Mouse (Mus musculus): ENCODE measurements at regions not wholly inside any gene's neighbourhood (a gene's known extent, or its start where the extent isn't known, plus 50 kb on each side); places are given as distances from the start of the nearest gene placed in this dataset.

GRCm38 (mm10) chr14:64511300-64511699 lies 407.2 kb downstream of the Prss52 start:
- WGBS: 88% methylated on average over 7 of the region's 7 CpGs
- Histone ChIP-seq H3K9ac (ENCODE audit: low read depth, low read length) (no peak overlapping the region), H3K27me3 (ENCODE audit: control insufficient read depth, insufficient read depth, low read depth, low read length) (no peaks in the 10 kb centered on the region), H3K27ac (ENCODE audit: low read length) (no peak overlapping the region), H3K36me3 (ENCODE audit: control insufficient read depth, insufficient read depth, low read length) (no peaks in the 10 kb centered on the region), H3K4me2 (ENCODE audit: low read length) (no peak overlapping the region), H3K4me1 (ENCODE audit: control insufficient read depth, insufficient read depth, low read length) (no peaks in the 10 kb centered on the region; the same call in 1 of the 2 replicates), H3K4me3 (ENCODE audit: low read depth, low read length) (no peak overlapping the region), H3K9me3 (replicated peaks; ENCODE audit: control insufficient read depth, low read length, poor library complexity, severe bottlenecking) (no peaks in the 10 kb centered on the region)
- ATAC-seq: no peak

GRCm38 (mm10) chr14:64512726-64513125 lies 408.6 kb downstream of the Prss52 start:
- WGBS: 64% methylated on average over 7 of the region's 7 CpGs
- no peaks in the 10 kb centered on the region; the same call in 1 of the 2 replicates for H3K4me1 ChIP-seq (ENCODE audit: control insufficient read depth, insufficient read depth, low read length)
- no peaks in the 10 kb centered on the region for H3K9me3 ChIP-seq (replicated peaks; ENCODE audit: control insufficient read depth, low read length, poor library complexity, severe bottlenecking)
- H3K36me3 ChIP-seq (ENCODE audit: control insufficient read depth, insufficient read depth, low read length): no peaks in the 10 kb centered on the region
- H3K4me3 ChIP-seq (ENCODE audit: low read depth, low read length): no peak overlapping the region
- peak overlapping the region; percentile 53 for H3K27ac ChIP-seq (ENCODE audit: low read length)
- H3K9ac ChIP-seq (ENCODE audit: low read depth, low read length): no peak overlapping the region
- H3K4me2 ChIP-seq (ENCODE audit: low read length): no peak overlapping the region
- H3K27me3 ChIP-seq (ENCODE audit: control insufficient read depth, insufficient read depth, low read depth, low read length): no peaks in the 10 kb centered on the region
- ATAC-seq: no peak

- Histone ChIP-seq H3K27ac (ENCODE audit: low read length) (no peak overlapping the region), H3K27me3 (ENCODE audit: control insufficient read depth, insufficient read depth, low read depth, low read length) (no peaks in the 10 kb centered on the region), H3K9me3 (replicated peaks; ENCODE audit: control insufficient read depth, low read length, poor library complexity, severe bottlenecking) (no peaks in the 10 kb centered on the region), H3K36me3 (ENCODE audit: control insufficient read depth, insufficient read depth, low read length) (no peaks in the 10 kb centered on the region), H3K9ac (ENCODE audit: low read depth, low read length) (no peak overlapping the region), H3K4me2 (ENCODE audit: low read length) (no peak overlapping the region), H3K4me3 (ENCODE audit: low read depth, low read length) (no peak overlapping the region), H3K4me1 (ENCODE audit: control insufficient read depth, insufficient read depth, low read length) (no peaks in the 10 kb centered on the region; the same call in 1 of the 2 replicates)
- 64% methylated on average over 7 of the region's 7 CpGs for WGBS
- no peak for ATAC-seq
Observed at GRCm38 (mm10) chr14:64517584-64518195, 413.6 kb downstream of the Prss52 start.

- WGBS: 32% methylated on average over 8 of the region's 8 CpGs
Observed at GRCm38 (mm10) chr14:64524641-64525040, 420.6 kb downstream of the Prss52 start.

GRCm38 (mm10) chr14:64525302-64526078 lies 421.4 kb downstream of the Prss52 start:
- Histone ChIP-seq H3K9ac (ENCODE audit: low read depth, low read length) (no peak overlapping the region), H3K4me1 (ENCODE audit: control insufficient read depth, insufficient read depth, low read length) (peaks cover 25% of the 10 kb centered on the region), H3K27ac (ENCODE audit: low read length) (peak overlapping the region; percentile 50)

More at GRCm38 (mm10) chr14:64524641-64525040, 420.6 kb downstream of the Prss52 start:
- Histone ChIP-seq H3K27me3 (ENCODE audit: control insufficient read depth, insufficient read depth, low read depth, low read length) (no peaks in the 10 kb centered on the region), H3K27ac (ENCODE audit: low read length) (no peak overlapping the region), H3K9me3 (replicated peaks; ENCODE audit: control insufficient read depth, low read length, poor library complexity, severe bottlenecking) (no peaks in the 10 kb centered on the region), H3K4me1 (ENCODE audit: control insufficient read depth, insufficient read depth, low read length) (peaks cover 25% of the 10 kb centered on the region), H3K9ac (ENCODE audit: low read depth, low read length) (no peak overlapping the region), H3K4me2 (ENCODE audit: low read length) (no peak overlapping the region), H3K4me3 (ENCODE audit: low read depth, low read length) (no peak overlapping the region), H3K36me3 (ENCODE audit: control insufficient read depth, insufficient read depth, low read length) (no peaks in the 10 kb centered on the region)
- ATAC-seq: no peak

GRCm38 (mm10) chr14:64530541-64530940 lies 426.5 kb downstream of the Prss52 start:
- no peak overlapping the region for H3K27ac ChIP-seq (ENCODE audit: low read length)
- no peak overlapping the region for H3K9ac ChIP-seq (ENCODE audit: low read depth, low read length)
- no peaks in the 10 kb centered on the region for H3K27me3 ChIP-seq (ENCODE audit: control insufficient read depth, insufficient read depth, low read depth, low read length)
- WGBS: 56% methylated on average over 3 of the region's 3 CpGs
- no peaks in the 10 kb centered on the region for H3K36me3 ChIP-seq (ENCODE audit: control insufficient read depth, insufficient read depth, low read length)
- no peak overlapping the region for H3K4me3 ChIP-seq (ENCODE audit: low read depth, low read length)
- ATAC-seq: no peak
- H3K4me2 ChIP-seq (ENCODE audit: low read length): no peak overlapping the region
- peaks cover 35% of the 10 kb centered on the region for H3K4me1 ChIP-seq (ENCODE audit: control insufficient read depth, insufficient read depth, low read length)
- no peaks in the 10 kb centered on the region for H3K9me3 ChIP-seq (replicated peaks; ENCODE audit: control insufficient read depth, low read length, poor library complexity, severe bottlenecking)

More at GRCm38 (mm10) chr14:64525302-64526078, 421.4 kb downstream of the Prss52 start:
- Histone ChIP-seq H3K36me3 (ENCODE audit: control insufficient read depth, insufficient read depth, low read length) (no peaks in the 10 kb centered on the region), H3K4me2 (ENCODE audit: low read length) (no peak overlapping the region), H3K9me3 (replicated peaks; ENCODE audit: control insufficient read depth, low read length, poor library complexity, severe bottlenecking) (no peaks in the 10 kb centered on the region), H3K4me3 (ENCODE audit: low read depth, low read length) (no peak overlapping the region), H3K27me3 (ENCODE audit: control insufficient read depth, insufficient read depth, low read depth, low read length) (no peaks in the 10 kb centered on the region)
- 66% methylated on average over 10 of the region's 10 CpGs for WGBS
- no peak for ATAC-seq

GRCm38 (mm10) chr14:64531221-64531949 lies 427.3 kb downstream of the Prss52 start:
- H3K4me2 ChIP-seq (ENCODE audit: low read length): no peak overlapping the region
- no peaks in the 10 kb centered on the region for H3K27me3 ChIP-seq (ENCODE audit: control insufficient read depth, insufficient read depth, low read depth, low read length)
- H3K36me3 ChIP-seq (ENCODE audit: control insufficient read depth, insufficient read depth, low read length): no peaks in the 10 kb centered on the region
- no peak overlapping the region for H3K9ac ChIP-seq (ENCODE audit: low read depth, low read length)
- peak overlapping the region; percentile 94 for H3K27ac ChIP-seq (ENCODE audit: low read length)
- ATAC-seq: no peak
- no peak overlapping the region for H3K4me3 ChIP-seq (ENCODE audit: low read depth, low read length)
- H3K4me1 ChIP-seq (ENCODE audit: control insufficient read depth, insufficient read depth, low read length): peaks cover 27% of the 10 kb centered on the region
- H3K9me3 ChIP-seq (replicated peaks; ENCODE audit: control insufficient read depth, low read length, poor library complexity, severe bottlenecking): no peaks in the 10 kb centered on the region
- 23% methylated on average over 7 of the region's 7 CpGs for WGBS

- Histone ChIP-seq H3K4me3 (ENCODE audit: low read depth, low read length) (no peak overlapping the region), H3K4me2 (ENCODE audit: low read length) (no peak overlapping the region), H3K9ac (ENCODE audit: low read depth, low read length) (no peak overlapping the region), H3K36me3 (ENCODE audit: control insufficient read depth, insufficient read depth, low read length) (no peaks in the 10 kb centered on the region), H3K27ac (ENCODE audit: low read length) (peak overlapping the region; percentile 94), H3K27me3 (ENCODE audit: control insufficient read depth, insufficient read depth, low read depth, low read length) (no peaks in the 10 kb centered on the region), H3K9me3 (replicated peaks; ENCODE audit: control insufficient read depth, low read length, poor library complexity, severe bottlenecking) (no peaks in the 10 kb centered on the region), H3K4me1 (ENCODE audit: control insufficient read depth, insufficient read depth, low read length) (peaks cover 27% of the 10 kb centered on the region)
- ATAC-seq: no peak
- WGBS: 89% methylated on average over 5 of the region's 5 CpGs
Observed at GRCm38 (mm10) chr14:64532351-64532750, 428.3 kb downstream of the Prss52 start.

Data from midbrain, embryonic 16.5 days (tissue).